Mouse (Mus musculus) heart, adult 2 months (tissue): ENCODE results near the gene A430078G23Rik. TPM values are rescaled to one million over a fixed set of nuclear protein-coding genes. Genes with fewer than 3 reads are reported as not detected.
"Not testable (repeated sequence)": the region's sequence is repeated elsewhere in the genome, so short reads cannot be mapped to it uniquely, and the experiment has no call there.

Experiments used
- DNase-seq, 2 experiments: peaks; one replicate each; pipeline ENCODE4 v3.0.0; 2021
- H3K27ac ChIP-seq: fragments of 200-600 bp; 2 replicates; pipeline ENCODE4 v1.8.1; 2022
- H3K27me3 ChIP-seq: fragments of 200-500 bp; 2 replicates; pipeline ENCODE4 v1.6.1; 2012; ENCODE audit warnings: mild to moderate bottlenecking, low read length, inconsistent platforms, mixed read lengths; ENCODE audit not compliant: control insufficient read depth, insufficient read depth
- H3K36me3 ChIP-seq: fragments of 200-500 bp; 2 replicates; pipeline ENCODE4 v1.6.1; 2012; ENCODE audit warnings: low read length, inconsistent platforms; ENCODE audit not compliant: control insufficient read depth, insufficient read depth
- H3K4me1 ChIP-seq: fragments of 200-500 bp; 2 replicates; pipeline ENCODE4 v1.6.1; 2011; ENCODE audit warnings: low read length; ENCODE audit not compliant: control insufficient read depth, insufficient read depth
- H3K4me3 ChIP-seq: fragments of 200-600 bp; 2 replicates; pipeline ENCODE4 v1.8.1; 2022
- H3K79me2 ChIP-seq: fragments of 200-500 bp; replicated peaks from 2 replicates; pipeline ENCODE4 v1.6.1; 2012; ENCODE audit warnings: mild to moderate bottlenecking, inconsistent platforms, low read length, moderate library complexity, mixed read lengths; ENCODE audit not compliant: control insufficient read depth, insufficient read depth
- H3K9ac ChIP-seq: fragments of 200-500 bp; 2 replicates; pipeline ENCODE4 v1.6.1; 2012; ENCODE audit warnings: low read depth, mild to moderate bottlenecking, control low read depth, inconsistent platforms, low read length, mixed read lengths
- CTCF ChIP-seq: fragments of 200-600 bp; IDR thresholded peaks from 2 replicates; pipeline ENCODE4 v1.8.1; 2022; ENCODE audit warnings: antibody characterized with exemption, mild to moderate bottlenecking, moderate library complexity
- EP300 ChIP-seq: fragments of 200-500 bp; IDR thresholded peaks from 2 replicates; pipeline ENCODE4 v1.6.1; 2011; ENCODE audit warnings: low read depth, low read length, control low read depth; ENCODE audit not compliant: insufficient read depth
- POLR2A ChIP-seq: fragments of 200-500 bp; IDR thresholded peaks from 2 replicates; pipeline ENCODE4 v1.6.1; 2011; ENCODE audit warnings: mild to moderate bottlenecking, low read depth, low read length, control low read depth; ENCODE audit not compliant: insufficient read depth
- WGBS: fragments of 180-500 bp; shearing (Covaris S2); methylation state at CpG from one replicate; pipeline ENCODE4 v1.1.7; 2018; 5-methylcytosine and 5-hydroxymethylcytosine counted together
- intact Hi-C: fragments of 180-260 bp; cut with DNase I; formaldehyde crosslinking; loops from one replicate; pipeline ENCODE4 v1.15.1; 2025
- polyA plus RNA-seq: library from polyadenylated mRNA; depleted of rRNA; stranded (reverse); fragments of >200 nt; gene quantifications from 2 replicates; pipeline ENCODE4 v1.2.3, GENCODE M21; 2012
- total RNA-seq, 2 experiments: library from RNA; stranded (reverse); gene quantifications; 2 replicates each; pipeline ENCODE4 v1.2.3; 2021

A430078G23Rik gene
- total and polyA plus RNA-seq, 3 experiments, result 0.53 to 0.57 (median 0.57) TPM

DNA sequence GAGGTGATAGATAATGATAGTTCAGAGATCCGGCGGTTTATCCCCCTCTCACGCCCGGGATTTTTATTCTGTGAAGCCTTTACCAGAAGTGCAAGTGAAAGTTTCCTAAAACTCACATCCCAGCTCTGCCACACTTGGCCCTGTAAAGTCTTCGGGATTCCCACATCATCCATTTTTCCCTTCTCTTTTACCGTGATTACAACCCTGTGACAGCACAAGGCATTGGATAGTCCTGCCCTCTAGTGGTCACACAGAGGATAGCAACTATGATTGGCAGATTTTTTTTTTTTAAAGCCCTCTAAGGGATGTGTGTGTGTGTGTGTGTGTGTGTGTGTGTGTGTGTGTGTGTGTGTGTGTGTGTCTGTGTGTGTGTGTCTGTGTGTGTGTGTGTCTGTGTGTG lies 22.6 kb upstream of the A430078G23Rik start:
- Histone ChIP-seq H3K27me3 (no peaks in the 10 kb centered on the region), H3K36me3 (no peaks in the 10 kb centered on the region), H3K9ac (no peak overlapping the region), H3K4me3 (no peak overlapping the region), H3K27ac (no peak overlapping the region), H3K79me2 (no peaks in the 10 kb centered on the region), H3K4me1 (peaks cover 1% of the 10 kb centered on the region; the same call in 1 of the 2 replicates)
- WGBS, result 38% methylated on average over 6 of the region's 6 CpGs
- peak; percentile 74 for TF ChIP-seq CTCF
- no peak for TF ChIP-seq POLR2A
- intact Hi-C loops, result loop anchor here (1.0 kb wide), 1 partner anchor 150 kb away; no protein-coding TSS in a partner anchor
- no peak for DNase-seq

DNA sequence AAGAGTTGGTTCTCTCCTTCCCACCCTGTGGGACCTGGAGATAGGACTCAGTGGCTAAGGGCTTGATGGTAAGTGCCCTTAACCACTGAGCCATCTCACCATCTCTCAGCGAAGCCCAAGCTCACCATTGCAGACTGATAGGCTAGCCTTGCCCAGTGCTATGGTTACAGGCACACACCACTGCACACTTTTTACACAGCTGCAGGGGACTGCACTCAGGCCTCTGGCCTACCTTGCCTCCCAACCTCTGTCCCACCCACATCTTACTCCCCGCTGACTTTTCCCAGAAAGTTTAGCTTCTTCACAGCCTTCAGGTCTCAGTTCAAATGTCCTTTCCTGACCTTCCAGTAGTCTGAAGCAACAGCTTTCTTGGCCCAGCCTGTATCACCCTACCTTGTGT lies 21.5 kb upstream of the A430078G23Rik start:
- 80% methylated on average over 2 of the region's 2 CpGs for WGBS
- Histone ChIP-seq H3K4me3 (no peak overlapping the region), H3K36me3 (no peaks in the 10 kb centered on the region), H3K27ac (no peak overlapping the region), H3K9ac (no peak overlapping the region), H3K27me3 (no peaks in the 10 kb centered on the region), H3K4me1 (peaks cover 1% of the 10 kb centered on the region; the same call in 1 of the 2 replicates), H3K79me2 (no peaks in the 10 kb centered on the region)
- TF ChIP-seq EP300, result no peak
- no peak for TF ChIP-seq POLR2A
- no peak for TF ChIP-seq CTCF
- DNase-seq, result no peak
- intact Hi-C loops, result no loop called here

DNA sequence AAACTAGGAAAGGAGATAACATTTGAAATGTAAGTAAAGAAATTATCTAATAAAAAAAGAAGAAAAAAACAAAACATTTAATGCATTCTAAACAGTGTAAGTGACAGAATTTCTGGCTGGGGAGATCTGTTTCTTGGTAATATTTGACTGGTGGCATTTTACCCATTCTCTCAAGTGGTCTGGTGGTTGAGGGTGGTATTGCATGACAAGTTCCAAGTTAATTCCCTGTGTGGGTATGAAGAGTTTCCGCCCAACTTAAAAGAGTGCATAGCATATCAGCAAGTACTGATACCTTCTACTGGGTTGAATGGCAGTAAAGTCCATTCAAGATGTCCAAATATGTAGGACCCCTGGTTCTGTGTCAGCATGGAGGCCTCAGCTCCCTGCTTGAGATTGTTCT lies 17.3 kb upstream of the A430078G23Rik start:
- H3K27ac ChIP-seq, result no peak overlapping the region
- no peak for DNase-seq
- WGBS, result 81% methylated on average over 1 of the region's 1 CpGs
- no peaks in the 10 kb centered on the region for H3K36me3 ChIP-seq
- no peak overlapping the region for H3K4me3 ChIP-seq
- no peak overlapping the region for H3K9ac ChIP-seq
- intact Hi-C loops, result no loop called here
- no peaks in the 10 kb centered on the region for H3K79me2 ChIP-seq
- TF ChIP-seq POLR2A, result no peak
- TF ChIP-seq CTCF, result peak; percentile 30
- no peaks in the 10 kb centered on the region for H3K27me3 ChIP-seq
- H3K4me1 ChIP-seq, result no peaks in the 10 kb centered on the region

DNA sequence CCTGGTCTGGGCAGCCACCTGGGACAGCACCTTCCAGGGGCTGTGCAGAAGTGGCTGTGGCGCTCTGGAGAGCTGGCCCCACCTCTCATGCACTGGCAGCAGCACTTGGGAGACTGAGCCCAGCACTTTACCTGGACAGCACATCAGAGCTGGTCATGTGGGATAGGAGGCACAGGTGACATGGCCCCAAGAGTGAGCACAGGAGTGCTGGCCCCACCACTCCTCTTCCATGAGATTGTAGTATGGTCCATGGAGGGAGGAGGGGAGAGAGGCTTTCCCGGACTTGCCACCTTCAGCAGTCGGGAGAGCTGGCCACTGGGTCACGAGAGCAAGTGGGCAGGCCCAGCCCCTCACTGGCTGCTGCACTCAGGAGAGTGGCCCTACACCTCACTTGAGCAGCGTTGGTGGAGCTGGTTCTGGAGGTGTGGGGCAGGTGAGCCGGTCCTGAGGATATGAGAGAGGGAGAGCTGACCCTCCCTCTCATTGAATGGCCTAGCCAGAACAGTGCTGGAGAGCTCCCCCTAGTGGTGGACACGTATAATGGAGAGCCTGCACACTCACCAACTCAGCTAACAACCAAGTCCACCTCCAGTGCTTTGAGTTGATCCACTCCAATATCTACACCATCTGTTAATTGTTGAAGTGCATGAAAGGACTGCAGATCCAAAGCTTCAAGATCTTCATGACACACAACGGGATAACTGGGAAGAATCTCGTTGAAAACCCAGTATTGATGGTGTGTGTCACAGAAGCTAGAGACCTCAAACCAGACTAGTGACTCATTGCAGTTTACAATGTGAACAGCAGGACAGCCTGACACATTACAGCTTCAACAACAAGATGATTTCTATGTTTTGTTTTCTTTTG lies 16.3 kb upstream of the A430078G23Rik start:
- WGBS, result 63% methylated on average over 9 of the region's 9 CpGs
- Histone ChIP-seq H3K4me1 (no peaks in the 10 kb centered on the region), H3K27ac (no peak overlapping the region), H3K4me3 (no peak overlapping the region), H3K27me3 (no peaks in the 10 kb centered on the region), H3K9ac (no peak overlapping the region), H3K36me3 (no peaks in the 10 kb centered on the region), H3K79me2 (no peaks in the 10 kb centered on the region)
- peak; percentile 37 to 42 for DNase-seq
- TF ChIP-seq CTCF (peak; percentile 89), EP300 (no peak), POLR2A (no peak)
- intact Hi-C loops, result no loop called here

DNA sequence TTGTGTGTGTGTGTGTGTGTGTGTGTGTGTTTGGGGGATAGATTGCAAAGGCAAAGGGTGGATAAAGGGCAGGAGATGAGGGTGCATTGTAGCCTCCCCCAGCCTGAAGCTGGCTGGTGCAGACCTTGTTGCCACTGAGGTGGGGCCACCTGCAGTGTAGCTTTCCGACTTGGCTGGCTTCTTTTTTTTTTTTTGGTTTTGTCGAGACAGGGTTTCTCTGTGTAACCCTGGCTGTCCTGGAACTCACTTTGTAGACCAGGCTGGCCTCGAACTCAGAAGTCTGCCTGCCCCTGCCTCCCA lies 15.7 kb upstream of the A430078G23Rik start:
- DNase-seq, H3K4me3 ChIP-seq, H3K27ac ChIP-seq, intact Hi-C loops, H3K9ac ChIP-seq, H3K27me3 ChIP-seq, H3K4me1 ChIP-seq, H3K79me2 ChIP-seq, H3K36me3 ChIP-seq: not testable (repeated sequence)
- WGBS, result 65% methylated on average over 3 of the region's 3 CpGs

DNA sequence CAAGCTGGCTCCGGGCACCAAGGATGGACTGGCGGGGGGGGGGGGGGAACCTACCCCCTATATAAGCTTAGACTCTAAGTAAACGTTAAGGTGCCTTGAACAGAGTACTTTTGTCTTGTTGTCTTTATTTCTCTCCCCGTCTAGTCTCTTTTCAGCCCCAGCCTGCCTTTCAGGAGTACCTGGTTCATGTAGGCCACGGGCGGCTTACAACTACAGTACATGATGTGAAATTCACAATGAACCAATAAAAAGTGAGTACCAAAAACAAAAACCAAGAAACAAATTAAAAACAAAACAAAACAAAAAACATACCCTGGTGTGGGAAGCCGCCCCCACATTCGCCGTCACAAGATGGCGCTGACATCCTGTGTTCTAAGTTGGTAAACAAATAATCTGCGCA lies 15.2 kb upstream of the A430078G23Rik start:
- WGBS, result 85% methylated on average over 11 of the region's 11 CpGs
- H3K27ac ChIP-seq, result no peak overlapping the region
- no peak overlapping the region for H3K4me3 ChIP-seq
- no peaks in the 10 kb centered on the region for H3K79me2 ChIP-seq
- no peaks in the 10 kb centered on the region for H3K27me3 ChIP-seq
- no peak for DNase-seq
- no peaks in the 10 kb centered on the region for H3K4me1 ChIP-seq
- no peak for TF ChIP-seq CTCF
- no peak for TF ChIP-seq EP300
- TF ChIP-seq POLR2A, result no peak
- intact Hi-C loops, result no loop called here
- H3K36me3 ChIP-seq, result no peaks in the 10 kb centered on the region
- H3K9ac ChIP-seq, result no peak overlapping the region

DNA sequence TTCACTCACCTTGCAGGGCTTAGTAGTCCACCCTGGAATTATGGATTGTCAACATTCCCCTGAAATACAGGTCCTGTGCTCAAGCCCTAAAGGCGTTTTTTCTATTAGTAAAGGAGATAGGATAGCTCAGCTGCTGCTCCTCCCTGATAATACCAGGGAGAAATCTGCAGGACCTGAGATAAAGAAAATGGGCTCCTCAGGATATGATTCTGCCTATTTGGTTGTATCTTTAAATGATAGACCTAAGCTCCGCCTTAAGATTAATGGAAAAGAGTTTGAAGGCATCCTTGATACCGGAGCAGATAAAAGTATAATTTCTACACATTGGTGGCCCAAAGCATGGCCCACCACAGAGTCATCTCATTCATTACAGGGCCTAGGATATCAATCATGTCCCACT lies 12.5 kb upstream of the A430078G23Rik start:
- 71% methylated on average over 3 of the region's 3 CpGs for WGBS
- not testable (repeated sequence) for DNase-seq

More for the DNA sequence above, 12.5 kb upstream of the A430078G23Rik start:
- H3K79me2 ChIP-seq, H3K27ac ChIP-seq, H3K4me1 ChIP-seq, H3K27me3 ChIP-seq, H3K4me3 ChIP-seq, H3K36me3 ChIP-seq, H3K9ac ChIP-seq, intact Hi-C loops: not testable (repeated sequence)
